Mouse (Mus musculus) c-Kit-positive CD71-positive TER-119-positive erythroid progenitor cells, embryonic 14.5 days (primary cell): ENCODE measurements at regions not wholly inside any gene's neighbourhood (a gene's known extent, or its start where the extent isn't known, plus 50 kb on each side); places are given as distances from the start of the nearest gene placed in this dataset.

Source experiments
- DNase-seq: peaks from one replicate; pipeline ENCODE4 v3.0.0-alpha.2; 2013; ENCODE audit warnings: low spot score

- DNase-seq: no peak
Measured at GRCm38 (mm10) chr15:86903006-86903405, 641.1 kb upstream of the Fam19a5 start.

DNA sequence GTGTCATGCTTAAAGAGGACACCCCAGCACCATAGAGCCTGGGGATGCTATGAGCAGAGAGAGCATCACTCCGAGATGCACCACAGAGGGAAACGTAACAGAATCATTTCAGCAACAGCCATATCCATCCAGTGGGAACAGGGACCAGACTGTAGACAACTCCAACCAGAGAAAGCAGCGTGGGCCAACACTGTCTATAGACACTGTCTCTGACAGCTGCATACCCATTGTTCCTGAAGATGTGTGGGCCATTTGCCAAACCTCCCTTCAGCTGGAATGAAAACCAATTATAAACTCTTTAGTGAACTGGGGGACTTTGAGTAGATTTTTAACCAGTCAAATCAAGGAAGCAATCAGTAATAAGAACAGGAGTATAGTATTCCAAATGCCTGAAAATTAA lies 630.8 kb upstream of the Fam19a5 start:
- DNase-seq: no peak

DNA sequence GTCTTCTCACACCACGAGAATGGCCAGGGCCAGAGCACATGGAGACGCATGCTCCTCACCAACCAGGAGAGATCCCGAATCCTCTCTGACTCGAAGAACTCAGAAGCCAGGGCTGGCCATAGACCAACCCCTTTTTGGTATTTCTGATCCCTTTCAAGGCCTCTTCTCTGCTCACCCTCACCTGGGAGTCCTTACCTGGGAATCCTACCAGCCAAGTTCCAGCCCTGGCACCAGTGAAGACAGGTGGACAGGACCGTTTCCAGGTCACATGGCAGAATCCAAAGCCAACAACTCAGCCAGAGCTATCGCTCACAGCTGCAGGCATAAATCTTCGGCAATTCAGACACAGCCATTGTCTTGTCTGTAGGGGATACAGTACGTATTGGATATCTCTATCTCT lies 626.2 kb upstream of the Fam19a5 start:
- DNase-seq: no peak

GRCm38 (mm10) chr15:86919704-86920103 lies 624.4 kb upstream of the Fam19a5 start:
- DNase-seq: no peak

GRCm38 (mm10) chr15:86920185-86920584 lies 623.9 kb upstream of the Fam19a5 start:
- DNase-seq: no peak

DNA sequence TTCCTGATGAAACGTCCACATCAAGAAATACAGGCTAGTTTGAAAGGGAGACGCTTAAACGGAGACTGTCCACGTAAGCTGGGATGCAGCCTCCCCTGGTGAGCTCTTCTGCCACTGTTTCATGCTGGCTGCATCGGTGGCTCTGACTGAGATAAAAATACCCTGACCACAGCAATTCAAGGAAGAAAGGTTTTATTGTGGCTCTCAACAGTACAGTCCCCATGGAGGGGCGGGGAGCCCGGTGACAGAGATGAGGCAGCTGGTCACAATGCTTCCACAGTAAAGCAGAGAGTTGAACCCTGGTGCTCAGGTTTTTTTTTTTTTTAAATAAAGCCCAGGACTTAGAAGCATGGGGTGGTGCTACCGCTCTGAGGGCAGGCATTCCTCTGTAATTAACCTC lies 622.7 kb upstream of the Fam19a5 start:
- no peak for DNase-seq

GRCm38 (mm10) chr15:86925081-86925749 lies 618.9 kb upstream of the Fam19a5 start:
- no peak for DNase-seq

DNA sequence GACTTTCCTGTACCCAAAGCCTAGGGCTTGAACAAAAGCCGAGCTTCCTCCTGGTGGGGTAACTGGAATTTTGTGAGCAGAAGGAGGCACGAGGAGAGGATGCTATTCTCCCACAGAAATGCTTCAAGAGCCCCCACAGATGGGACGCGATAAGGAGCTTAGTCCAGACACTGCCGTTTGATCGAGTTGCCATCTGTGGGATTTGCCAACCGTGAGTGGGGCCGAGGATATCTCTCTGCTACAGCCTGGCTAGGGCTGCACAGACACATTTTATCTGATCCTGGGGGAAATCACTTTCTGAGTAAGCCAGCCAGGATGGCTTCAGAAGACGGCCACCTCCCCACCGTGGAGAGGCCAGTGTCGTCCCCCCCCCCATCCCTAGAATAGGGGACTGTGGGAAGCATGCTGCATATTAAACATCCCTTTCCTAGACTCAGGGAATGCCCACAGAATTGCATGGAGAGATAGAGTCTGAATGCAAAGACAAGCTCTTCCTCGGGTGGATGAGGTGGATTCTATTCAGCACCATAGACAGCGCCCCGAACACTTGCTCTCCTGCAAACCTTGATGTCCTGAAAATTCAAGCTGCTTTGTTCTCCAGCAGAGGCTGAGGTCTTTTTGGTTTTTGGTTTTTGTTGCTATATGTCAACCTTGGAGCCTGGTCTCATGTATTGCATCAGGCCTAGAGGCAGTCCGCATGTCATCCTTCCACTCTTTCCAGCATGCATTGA lies 611.6 kb upstream of the Fam19a5 start:
- DNase-seq: no peak

- no peak for DNase-seq
Measured at GRCm38 (mm10) chr15:86937364-86937763, 606.7 kb upstream of the Fam19a5 start.

DNA sequence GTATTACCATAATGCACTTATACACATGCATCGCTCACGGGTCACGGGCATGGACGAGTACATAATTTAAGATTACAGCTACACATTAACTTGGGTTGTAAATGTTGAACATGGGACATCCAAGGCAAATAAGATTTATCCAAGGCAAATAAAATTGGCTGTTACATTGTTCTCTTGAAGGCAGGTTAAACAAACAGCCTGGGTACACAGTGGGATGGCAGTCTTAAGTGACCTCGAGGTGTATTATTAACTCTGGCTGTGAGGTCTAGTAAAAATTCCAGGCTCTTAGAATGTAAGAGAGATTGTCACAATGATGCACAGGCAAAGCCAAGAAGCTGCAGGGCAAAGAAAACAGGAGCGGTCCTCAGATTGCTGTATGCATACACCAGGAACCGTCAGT lies 599.6 kb upstream of the Fam19a5 start:
- DNase-seq: no peak

GRCm38 (mm10) chr15:86952593-86952992 lies 591.5 kb upstream of the Fam19a5 start:
- no peak for DNase-seq

DNA sequence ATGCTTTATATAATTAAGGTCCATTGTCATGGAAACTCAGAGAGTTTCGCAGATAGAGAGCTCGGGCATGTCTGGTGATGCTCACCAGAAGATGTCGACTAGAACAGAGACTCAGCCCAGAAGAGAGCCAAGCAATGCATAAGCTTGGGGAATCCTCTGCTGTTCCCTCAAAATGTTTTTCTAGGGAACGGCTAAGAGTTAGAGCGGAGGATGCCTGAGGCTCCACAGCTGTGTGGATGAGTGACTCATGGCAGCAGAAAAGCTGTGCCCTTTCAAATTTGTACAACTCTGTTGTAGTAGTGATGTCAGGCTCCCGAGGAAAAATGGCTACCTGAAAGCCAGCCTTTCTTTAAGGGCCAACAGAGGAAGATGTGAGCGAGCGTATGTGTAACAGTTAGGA lies 586.2 kb upstream of the Fam19a5 start:
- no peak for DNase-seq

DNA sequence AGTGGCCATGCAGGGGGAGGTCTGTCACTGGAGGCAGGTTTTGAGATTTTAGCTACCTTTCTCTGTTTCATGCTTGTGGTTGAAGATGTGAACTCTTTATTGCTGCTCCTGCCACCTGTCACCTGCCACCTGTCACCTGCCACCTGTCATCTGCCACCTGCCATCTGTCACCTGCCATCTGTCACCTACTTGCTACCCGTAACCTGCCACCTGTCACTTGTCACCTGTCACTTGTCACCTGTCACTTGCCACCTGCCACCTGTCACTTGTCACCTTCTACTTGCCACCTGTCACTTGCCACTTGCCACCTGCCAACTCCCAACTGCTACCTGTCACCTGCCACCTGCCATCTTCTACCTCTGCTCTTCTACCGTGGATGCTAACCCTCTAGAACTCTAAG lies 581.2 kb upstream of the Fam19a5 start:
- no peak for DNase-seq

DNA sequence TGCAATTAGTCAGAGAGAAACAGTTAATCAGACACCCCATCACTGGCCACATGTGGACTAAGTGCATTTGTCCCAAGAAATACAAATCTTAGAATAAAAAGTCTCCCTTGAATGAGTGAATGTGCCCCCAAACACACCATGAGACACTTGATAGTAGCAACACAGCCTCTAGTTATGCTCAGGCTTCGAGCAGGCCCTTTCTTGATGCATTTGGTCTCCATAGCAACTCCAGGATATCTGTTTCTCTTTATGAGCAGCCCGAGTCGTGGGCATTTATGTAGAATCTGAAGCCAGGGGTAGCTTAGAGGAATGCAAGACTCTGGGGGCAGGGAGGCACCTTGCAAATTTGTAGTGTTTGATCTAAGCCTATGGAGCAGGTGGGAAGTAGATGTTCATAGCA lies 580.6 kb upstream of the Fam19a5 start:
- DNase-seq: no peak

GRCm38 (mm10) chr15:86971436-86971835 lies 572.7 kb upstream of the Fam19a5 start:
- DNase-seq: no peak

DNA sequence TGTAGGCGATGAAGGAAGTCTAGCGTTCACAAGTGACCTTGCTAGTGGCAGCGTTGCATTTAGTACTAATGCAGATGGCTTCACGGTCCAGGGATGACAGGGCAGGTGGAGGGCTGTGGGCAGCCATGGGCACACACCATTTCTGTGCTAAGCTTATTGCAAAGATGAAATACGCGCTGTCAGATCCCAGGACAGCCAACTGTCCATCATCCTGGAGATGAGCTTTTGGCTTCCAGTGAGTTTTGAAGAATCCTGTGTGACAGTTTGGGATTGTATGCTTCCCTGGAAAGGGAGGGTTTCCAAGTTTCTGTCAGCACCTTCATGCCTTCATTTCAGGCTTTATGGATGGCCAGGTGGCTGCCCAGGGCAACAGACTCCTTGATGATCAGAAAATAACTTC lies 547.9 kb upstream of the Fam19a5 start:
- no peak for DNase-seq

DNA sequence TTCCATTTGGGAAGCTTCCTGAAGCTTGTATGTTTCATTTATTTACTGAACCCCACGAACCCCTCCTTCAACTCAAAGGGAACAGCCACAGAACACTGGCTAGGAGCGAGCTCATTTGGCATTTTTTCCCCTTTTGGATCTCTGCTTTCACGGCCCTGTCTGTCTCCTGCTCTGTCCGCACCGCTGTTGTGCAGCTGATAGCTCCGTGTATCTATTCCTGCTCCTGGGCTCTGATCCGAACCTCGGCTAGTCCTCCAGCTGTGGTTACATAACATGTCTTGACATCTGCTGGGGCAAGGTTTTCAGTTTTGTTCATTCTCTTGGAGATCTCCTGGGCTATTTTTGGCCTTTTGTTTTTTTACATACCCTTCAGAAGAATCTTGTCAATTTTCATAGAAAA lies 525.1 kb upstream of the Fam19a5 start:
- no peak for DNase-seq

DNA sequence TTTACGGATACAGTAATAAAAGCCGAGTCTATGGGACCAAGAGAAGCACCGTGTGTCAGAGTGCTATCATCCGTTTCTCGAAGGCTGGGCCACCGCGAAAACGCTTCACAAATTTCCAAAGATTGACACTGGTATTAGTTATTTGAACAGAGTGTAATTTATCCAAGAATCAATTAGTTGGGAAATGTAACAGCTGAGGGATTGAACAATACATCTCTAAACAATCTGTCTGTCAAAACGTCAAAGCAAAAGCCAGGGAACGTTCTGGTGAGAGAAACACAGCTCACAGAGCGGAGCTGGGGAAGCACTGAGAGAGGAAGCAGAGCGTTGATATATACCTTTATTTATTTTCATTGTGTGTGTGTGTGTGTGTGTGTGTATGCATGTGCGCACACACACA lies 498.1 kb upstream of the Fam19a5 start:
- no peak for DNase-seq

DNA sequence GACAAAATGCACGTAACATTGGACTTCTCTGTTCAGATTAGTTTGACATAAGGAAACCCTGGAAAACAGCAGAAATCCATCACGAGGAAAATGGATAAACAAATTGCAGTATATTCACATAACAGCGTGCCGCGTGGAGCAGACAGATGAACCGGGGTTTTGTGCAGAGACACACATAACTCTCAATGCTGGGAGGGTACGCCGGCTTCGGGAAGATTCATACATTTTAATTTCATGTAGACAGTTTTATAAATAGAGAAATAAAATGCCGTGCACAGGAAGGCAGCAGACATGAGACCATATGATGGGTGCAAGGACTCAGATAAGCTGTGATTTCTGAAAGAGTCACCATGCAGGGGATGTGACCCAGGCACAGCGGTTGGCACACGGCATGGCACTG lies 489.9 kb upstream of the Fam19a5 start:
- DNase-seq: no peak

- no peak for DNase-seq
Measured at GRCm38 (mm10) chr15:87064890-87065289, 479.2 kb upstream of the Fam19a5 start.

- DNase-seq: no peak
Measured at GRCm38 (mm10) chr15:87068261-87068660, 475.8 kb upstream of the Fam19a5 start.

DNA sequence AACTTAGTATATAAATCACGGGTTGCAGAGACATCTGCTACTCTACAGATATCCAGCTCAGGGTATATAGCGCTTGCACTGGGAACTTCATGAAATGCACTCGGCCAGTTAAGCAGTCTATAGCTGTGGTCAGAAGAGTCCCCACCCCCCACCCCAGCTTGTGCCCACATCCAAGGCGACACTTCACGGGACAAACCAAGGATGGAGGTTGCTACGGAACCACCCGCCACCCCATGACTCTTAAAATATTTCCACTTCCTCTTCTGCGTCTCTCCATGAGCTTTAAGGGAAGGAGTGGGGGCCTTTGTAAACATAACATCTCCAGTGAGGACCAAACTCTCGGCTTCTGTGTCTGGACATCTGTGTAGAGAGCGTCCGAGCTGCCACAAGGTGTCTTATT lies 469.5 kb upstream of the Fam19a5 start:
- no peak for DNase-seq

DNA sequence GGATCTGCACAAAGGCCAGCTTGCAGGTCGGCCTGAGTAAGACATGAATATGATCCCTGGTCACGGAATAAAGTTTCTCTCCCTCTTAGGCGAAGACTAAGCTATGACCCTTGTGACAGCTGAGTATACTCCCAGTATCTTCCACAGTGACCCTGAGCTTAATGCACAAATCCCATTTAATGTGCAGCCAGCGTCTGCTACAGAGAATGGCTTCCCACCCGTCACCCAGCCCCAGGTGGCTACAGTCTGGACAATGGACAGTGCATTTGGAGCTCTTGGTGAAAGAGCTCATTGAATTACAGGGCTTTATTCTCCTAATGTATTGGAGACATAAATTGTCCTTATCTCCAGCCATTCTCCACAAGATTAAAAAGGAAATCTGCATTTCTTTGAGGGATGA lies 454.3 kb upstream of the Fam19a5 start:
- DNase-seq: no peak
